Mouse (Mus musculus) heart, embryonic 15.5 days (tissue): Measurements from ENCODE around the gene Mzt1. TPM values are rescaled to one million over a fixed set of nuclear protein-coding genes. Genes with fewer than 3 reads are reported as not detected.

ENCODE experiments used
- ATAC-seq: fragments of 200-750 bp; cut with Nextera tagmentation; replicated peaks from 2 replicates; pipeline ENCODE4 v1.8.0; 2017; ENCODE audit warnings: low read depth, moderate TSS enrichment; ENCODE audit not compliant: insufficient number of reproducible peaks, insufficient read depth, low FRiP score
- H3K27ac ChIP-seq: fragments of 300-500 bp; sonication (generic); 2 replicates; pipeline ENCODE4 v1.5.1; 2015; ENCODE audit warnings: mild to moderate bottlenecking, inconsistent platforms
- H3K27me3 ChIP-seq: fragments of 300-500 bp; sonication (generic); 2 replicates; pipeline ENCODE4 v1.6.1; 2015; ENCODE audit warnings: inconsistent platforms
- H3K36me3 ChIP-seq: fragments of 300-500 bp; sonication (generic); 2 replicates; pipeline ENCODE4 v1.6.1; 2015; ENCODE audit warnings: mild to moderate bottlenecking, inconsistent platforms
- H3K4me1 ChIP-seq: fragments of 300-500 bp; sonication (generic); replicated peaks from 2 replicates; pipeline ENCODE4 v1.6.1; 2015; ENCODE audit warnings: inconsistent platforms
- H3K4me2 ChIP-seq: fragments of 300-500 bp; sonication (generic); 2 replicates; pipeline ENCODE4 v1.6.1; 2015; ENCODE audit warnings: inconsistent platforms, mild to moderate bottlenecking, moderate library complexity
- H3K4me3 ChIP-seq: fragments of 300-500 bp; sonication (generic); 2 replicates; pipeline ENCODE4 v1.5.1; 2015; ENCODE audit warnings: mild to moderate bottlenecking, inconsistent platforms
- H3K9ac ChIP-seq: fragments of 300-500 bp; sonication (generic); 2 replicates; pipeline ENCODE4 v1.6.1; 2015; ENCODE audit warnings: mild to moderate bottlenecking, inconsistent platforms
- H3K9me3 ChIP-seq: fragments of 300-500 bp; sonication (generic); replicated peaks from 2 replicates; pipeline ENCODE4 v1.6.1; 2016; ENCODE audit warnings: inconsistent platforms
- WGBS: fragments of 180-500 bp; shearing (Covaris S2); methylation state at CpG from one replicate; pipeline ENCODE4 v1.1.7; 2015; ENCODE audit warnings: mixed read lengths; 5-methylcytosine and 5-hydroxymethylcytosine counted together
- polyA plus RNA-seq: library from polyadenylated mRNA; unstranded; fragments of >200 nt; fragmentation: Nextera tagmentation; extraction: Ambion mirVana; gene quantifications from 2 replicates; pipeline ENCODE4 v1.2.1, GENCODE M21; 2015

The Mzt1 gene
- polyA plus RNA-seq = 74.9 and 92.1 TPM in 2 replicates

DNA sequence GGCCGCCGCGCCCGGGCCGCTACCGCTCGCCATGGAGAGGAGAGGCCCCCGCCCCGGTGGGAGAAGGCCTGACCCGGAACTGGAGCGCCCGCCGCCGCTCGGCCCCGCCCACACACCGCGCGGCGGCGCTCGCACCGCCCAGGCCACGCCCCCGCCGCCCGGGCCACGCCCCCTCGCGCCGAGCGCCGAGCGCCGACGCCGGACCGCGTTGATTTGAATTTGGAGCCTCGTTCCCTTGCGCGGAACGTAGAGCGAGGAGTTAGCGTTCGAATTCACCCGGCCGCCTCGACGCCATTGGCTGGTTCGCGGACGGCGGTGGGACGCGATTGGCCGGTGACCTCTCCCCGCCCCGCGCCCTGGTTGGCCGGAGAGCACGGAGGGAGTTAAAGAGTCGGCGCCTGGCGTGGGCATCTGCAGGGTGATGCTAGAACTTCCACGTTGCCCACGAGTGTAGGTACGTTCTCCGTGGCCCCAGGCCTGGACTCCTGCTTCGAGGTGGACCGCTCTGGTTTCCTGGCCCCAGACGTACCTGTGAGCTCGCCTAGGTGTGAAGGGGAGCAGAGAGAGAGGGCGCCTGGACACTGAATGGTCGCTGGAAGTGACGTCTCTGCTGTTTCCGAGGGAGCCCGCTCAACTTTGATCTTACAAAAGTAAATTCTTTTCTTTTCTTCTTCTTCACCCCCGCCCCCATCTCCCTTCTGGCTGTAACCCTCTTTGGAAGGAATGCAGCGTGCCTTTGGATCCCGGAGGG lies at the start of gene Mzt1, which contains the start of gene Bora:
Gene Mzt1, minus strand, starts transcription at position 104 of the 751 bp plus-strand sequence.
Gene Bora, plus strand, starts transcription at position 192 of the 751 bp plus-strand sequence.
- H3K36me3 ChIP-seq = peaks cover 13% of the 10 kb centered on the region; the same call in 1 of the 2 replicates
- peak within 1 kb of the TSS; percentile 91 for H3K27ac ChIP-seq
- H3K9ac ChIP-seq = peak within 1 kb of the TSS; percentile 98
- peak within 1 kb of the TSS; percentile 75 for H3K4me2 ChIP-seq
- peak within 1 kb of the TSS; percentile 87 for H3K4me3 ChIP-seq
- WGBS = under 1% methylated on average over 80 of the region's 81 CpGs
- no peaks in the 10 kb centered on the region for H3K9me3 ChIP-seq
- peaks cover 35% of the 10 kb centered on the region for H3K4me1 ChIP-seq
- ATAC-seq = peak; percentile 95
- H3K27me3 ChIP-seq = no peaks in the 10 kb centered on the region

DNA sequence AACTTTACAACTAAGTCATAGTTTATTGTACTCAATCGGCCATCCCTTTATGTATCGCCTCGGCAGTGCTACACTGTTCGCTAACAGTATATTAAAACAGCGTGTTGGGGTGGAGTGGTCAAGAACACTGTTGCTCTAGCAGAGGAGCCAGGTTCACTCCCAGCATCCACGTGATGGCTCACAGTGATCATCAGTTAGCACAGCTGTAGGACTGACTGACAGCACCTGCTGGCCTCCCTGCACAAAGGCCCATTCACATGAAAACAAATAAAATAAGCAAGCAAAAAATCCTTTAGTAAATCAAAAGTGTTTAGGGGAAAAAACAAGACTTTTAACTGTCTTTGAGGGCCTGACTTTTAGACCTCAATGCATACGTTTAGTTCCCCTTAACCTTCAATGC lies 43.0 kb upstream of the Mzt1 start:
- Histone ChIP-seq H3K9ac (no peak overlapping the region), H3K4me1 (no peaks in the 10 kb centered on the region), H3K9me3 (no peaks in the 10 kb centered on the region), H3K36me3 (peaks cover 50% of the 10 kb centered on the region), H3K27me3 (no peaks in the 10 kb centered on the region), H3K27ac (no peak overlapping the region), H3K4me3 (no peak overlapping the region), H3K4me2 (no peak overlapping the region)
- no peak for ATAC-seq
- WGBS = 95% methylated on average over 7 of the region's 7 CpGs

DNA sequence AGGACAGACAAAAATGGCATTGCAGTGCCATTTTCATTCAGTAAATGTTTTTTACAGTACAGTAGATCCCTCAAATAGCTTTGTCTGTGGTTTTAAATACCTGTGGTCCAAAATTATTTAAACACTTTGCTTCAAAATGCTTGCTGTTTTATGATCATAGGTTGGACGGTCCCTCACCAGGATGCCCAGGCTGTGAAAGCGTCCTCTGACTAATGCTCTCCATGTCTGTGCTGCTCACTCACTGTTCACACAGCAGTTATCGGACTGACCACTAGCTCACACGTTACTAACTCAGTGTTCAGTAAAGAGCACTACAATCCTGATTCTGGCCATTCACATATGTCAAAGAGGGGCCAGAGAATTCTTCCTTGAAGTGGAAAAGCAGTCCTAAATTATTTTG lies 25.2 kb upstream of the Mzt1 start:
- no peak overlapping the region for H3K4me3 ChIP-seq
- no peak overlapping the region for H3K27ac ChIP-seq
- H3K4me2 ChIP-seq = no peak overlapping the region
- no peak for ATAC-seq
- no peaks in the 10 kb centered on the region for H3K27me3 ChIP-seq
- peaks cover 47% of the 10 kb centered on the region for H3K36me3 ChIP-seq
- WGBS = 91% methylated on average over 4 of the region's 4 CpGs
- H3K9ac ChIP-seq = no peak overlapping the region
- no peaks in the 10 kb centered on the region for H3K9me3 ChIP-seq
- no peaks in the 10 kb centered on the region for H3K4me1 ChIP-seq

DNA sequence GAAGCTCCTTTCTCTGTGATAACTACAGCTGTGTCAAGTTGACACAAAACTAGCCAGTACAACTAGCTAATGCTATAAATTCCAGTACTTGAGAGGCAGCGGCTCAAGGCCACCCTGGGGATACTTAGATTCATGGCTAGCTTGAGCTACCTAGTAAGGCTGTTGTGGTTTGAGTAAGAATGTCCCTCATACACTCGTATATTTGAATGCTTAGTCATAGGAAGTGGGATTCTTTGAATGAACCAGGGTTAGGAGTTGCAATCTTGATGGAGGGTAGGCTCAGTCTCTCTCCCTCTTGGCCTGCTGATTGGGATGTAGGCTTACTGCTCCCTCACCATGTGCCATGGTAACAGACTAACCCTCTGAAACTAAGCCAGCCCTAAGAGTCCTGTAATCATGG lies 17.2 kb upstream of the Mzt1 start:
- Histone ChIP-seq H3K9ac (no peak overlapping the region), H3K4me3 (no peak overlapping the region), H3K4me1 (no peaks in the 10 kb centered on the region), H3K9me3 (no peaks in the 10 kb centered on the region), H3K27ac (no peak overlapping the region), H3K4me2 (no peak overlapping the region), H3K36me3 (peaks cover 54% of the 10 kb centered on the region), H3K27me3 (no peaks in the 10 kb centered on the region)
- no peak for ATAC-seq
- WGBS = 95% methylated on average over 2 of the region's 2 CpGs

GRCm38 (mm10) chr14:99060616-99061015 lies 14.7 kb upstream of the Mzt1 start:
- H3K4me2 ChIP-seq = no peak overlapping the region
- no peak overlapping the region for H3K4me3 ChIP-seq
- no peak for ATAC-seq
- no peaks in the 10 kb centered on the region for H3K4me1 ChIP-seq
- H3K27me3 ChIP-seq = no peaks in the 10 kb centered on the region
- H3K27ac ChIP-seq = no peak overlapping the region
- 83% methylated on average over 12 of the region's 12 CpGs for WGBS
- H3K9me3 ChIP-seq = no peaks in the 10 kb centered on the region
- H3K36me3 ChIP-seq = peaks cover 51% of the 10 kb centered on the region
- H3K9ac ChIP-seq = no peak overlapping the region

GRCm38 (mm10) chr14:99058959-99059586 lies 13.1 kb upstream of the Mzt1 start:
- H3K9me3 ChIP-seq = no peaks in the 10 kb centered on the region
- no peak overlapping the region for H3K4me2 ChIP-seq
- no peak overlapping the region for H3K9ac ChIP-seq
- WGBS = 72% methylated on average over 7 of the region's 7 CpGs
- no peaks in the 10 kb centered on the region for H3K4me1 ChIP-seq
- ATAC-seq = 0 out of 2 replicates have a peak, but pooled peaks have one; percentile 60
- no peak overlapping the region for H3K4me3 ChIP-seq
- H3K36me3 ChIP-seq = peaks cover 44% of the 10 kb centered on the region
- H3K27ac ChIP-seq = no peak overlapping the region
- no peaks in the 10 kb centered on the region for H3K27me3 ChIP-seq

DNA sequence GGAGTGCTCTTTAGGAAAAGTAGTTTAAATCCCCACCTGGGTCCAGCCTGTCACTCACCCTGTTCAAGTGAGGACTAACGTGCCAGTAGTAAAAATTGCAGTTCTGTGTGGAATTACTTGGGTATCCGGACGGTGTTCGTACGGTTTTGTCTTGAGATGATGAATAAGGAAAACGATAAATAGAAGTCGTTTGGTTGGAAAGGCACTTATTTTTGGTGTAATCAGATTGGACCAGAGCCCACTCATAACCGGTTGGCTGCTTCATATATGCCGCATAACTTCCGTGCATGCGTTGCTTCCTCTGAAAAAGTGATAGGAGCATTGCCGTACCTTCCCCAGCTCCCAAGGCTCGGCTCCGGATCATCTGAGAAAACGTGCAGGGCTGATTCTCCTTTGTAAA lies 848 bp upstream of the Mzt1 start:
- no peaks in the 10 kb centered on the region for H3K27me3 ChIP-seq
- under 1% methylated on average over 15 of the region's 15 CpGs for WGBS
- peak overlapping the region; percentile 98 for H3K9ac ChIP-seq
- peak overlapping the region; percentile 91 for H3K27ac ChIP-seq
- no peaks in the 10 kb centered on the region for H3K9me3 ChIP-seq
- no peak for ATAC-seq
- peak overlapping the region; percentile 75 for H3K4me2 ChIP-seq
- peak overlapping the region; percentile 87 for H3K4me3 ChIP-seq
- H3K36me3 ChIP-seq = peaks cover 18% of the 10 kb centered on the region; the same call in 1 of the 2 replicates
- H3K4me1 ChIP-seq = peaks cover 29% of the 10 kb centered on the region

GRCm38 (mm10) chr14:99045378-99046030 lies 430 bp downstream of the Mzt1 start:
- H3K4me1 ChIP-seq = peaks cover 38% of the 10 kb centered on the region
- peak overlapping the region; percentile 98 for H3K9ac ChIP-seq
- peak overlapping the region; percentile 91 for H3K27ac ChIP-seq
- H3K4me3 ChIP-seq = peak overlapping the region; percentile 87
- H3K4me2 ChIP-seq = peak overlapping the region; percentile 75
- ATAC-seq = peak; percentile 6; the same call in 1 of the 2 replicates
- no peaks in the 10 kb centered on the region for H3K9me3 ChIP-seq
- H3K27me3 ChIP-seq = no peaks in the 10 kb centered on the region
- WGBS = under 1% methylated on average over 70 of the region's 70 CpGs
- peaks cover 6% of the 10 kb centered on the region; the same call in 1 of the 2 replicates for H3K36me3 ChIP-seq

- H3K9me3 ChIP-seq = no peaks in the 10 kb centered on the region
- H3K4me3 ChIP-seq = peak overlapping the region; percentile 87
- peak overlapping the region; percentile 98 for H3K9ac ChIP-seq
- no peaks in the 10 kb centered on the region for H3K27me3 ChIP-seq
- no peak for ATAC-seq
- WGBS = 9% methylated on average over 5 of the region's 5 CpGs
- no peak overlapping the region for H3K27ac ChIP-seq
- peak overlapping the region; percentile 75 for H3K4me2 ChIP-seq
- H3K4me1 ChIP-seq = peaks cover 38% of the 10 kb centered on the region
- no peaks in the 10 kb centered on the region for H3K36me3 ChIP-seq
Observed at GRCm38 (mm10) chr14:99044718-99045117, 1.2 kb downstream of the Mzt1 start.

DNA sequence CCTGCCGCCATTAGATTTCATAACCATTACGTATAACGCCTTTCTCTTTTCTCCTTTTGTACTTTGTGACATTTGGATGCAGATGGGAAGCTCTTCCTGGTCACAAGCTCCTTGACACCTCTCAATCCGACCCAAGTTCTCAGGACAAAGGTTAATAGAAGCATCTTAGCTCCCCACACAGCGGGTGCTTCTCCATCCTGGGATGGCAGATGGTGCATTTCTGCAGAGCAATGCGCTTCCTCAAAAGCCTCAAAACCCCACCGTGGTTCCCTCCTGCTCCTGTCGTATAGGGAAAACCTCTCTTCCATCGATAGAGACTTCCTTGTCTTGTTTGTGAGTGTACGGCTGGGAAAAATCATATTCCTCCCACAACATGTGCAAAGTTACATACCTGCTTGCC lies 1.8 kb downstream of the Mzt1 start:
- H3K27ac ChIP-seq = no peak overlapping the region
- H3K4me2 ChIP-seq = peak overlapping the region; percentile 75
- H3K36me3 ChIP-seq = no peaks in the 10 kb centered on the region
- H3K27me3 ChIP-seq = no peaks in the 10 kb centered on the region
- H3K4me3 ChIP-seq = peak overlapping the region; percentile 87
- WGBS = 45% methylated on average over 10 of the region's 10 CpGs
- no peak overlapping the region for H3K9ac ChIP-seq
- H3K4me1 ChIP-seq = peaks cover 38% of the 10 kb centered on the region
- no peaks in the 10 kb centered on the region for H3K9me3 ChIP-seq
- no peak for ATAC-seq

DNA sequence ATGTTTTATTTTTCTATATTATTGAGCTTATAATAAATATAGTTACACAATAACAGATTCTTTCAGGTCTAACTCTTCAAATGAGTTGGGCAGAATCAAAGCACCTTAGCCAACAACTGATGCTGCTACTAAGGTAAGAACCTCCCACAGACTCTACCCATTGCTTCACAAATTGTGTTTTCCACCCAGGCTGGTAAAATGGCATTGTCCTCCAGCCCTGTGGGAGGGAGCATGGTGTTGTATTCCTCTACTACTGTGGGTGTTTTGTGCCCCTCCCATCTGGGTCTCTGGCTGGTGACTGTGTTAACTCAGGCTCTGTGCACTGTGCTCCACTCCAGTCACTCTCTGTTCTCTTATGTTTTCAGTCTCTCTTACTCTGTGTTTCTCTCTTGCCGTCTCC lies 2.4 kb downstream of the Mzt1 start:
- no peaks in the 10 kb centered on the region for H3K9me3 ChIP-seq
- H3K4me3 ChIP-seq = no peak overlapping the region
- H3K9ac ChIP-seq = no peak overlapping the region
- ATAC-seq = no peak
- no peaks in the 10 kb centered on the region for H3K27me3 ChIP-seq
- H3K27ac ChIP-seq = 0 out of 2 replicates have a peak overlapping the region, but pooled peaks have one; percentile 16
- H3K36me3 ChIP-seq = no peaks in the 10 kb centered on the region
- WGBS = 57% methylated on average over 1 of the region's 1 CpGs
- H3K4me2 ChIP-seq = peak overlapping the region; percentile 75
- peaks cover 36% of the 10 kb centered on the region for H3K4me1 ChIP-seq
